Mouse (Mus musculus) forebrain, embryonic 16.5 days (tissue): ENCODE data around the gene Tmcc2. TPM values are rescaled to one million over a fixed set of nuclear protein-coding genes. Genes with fewer than 3 reads are reported as not detected.
A peak's percentile ranks its signal among the peaks of the same experiment; 100 is the strongest.

Source experiments
- ATAC-seq: fragments of 200-750 bp; cut with Nextera tagmentation; 2 replicates; pipeline ENCODE4 v1.8.0; 2017; ENCODE audit warnings: mild to moderate bottlenecking, moderate library complexity
- H3K27ac ChIP-seq: fragments of 300-500 bp; sonication (generic); 2 replicates; pipeline ENCODE4 v1.5.1; 2014; ENCODE audit warnings: low read length, control low read depth
- H3K27me3 ChIP-seq: fragments of 300-500 bp; sonication (generic); replicated peaks from 2 replicates; pipeline ENCODE4 v1.6.1; 2014; ENCODE audit warnings: low read length; ENCODE audit not compliant: control insufficient read depth, insufficient read depth
- H3K36me3 ChIP-seq: fragments of 300-500 bp; sonication (generic); 2 replicates; pipeline ENCODE4 v1.6.1; 2014; ENCODE audit not compliant: control insufficient read depth, insufficient read depth
- H3K4me1 ChIP-seq: fragments of 300-500 bp; sonication (generic); replicated peaks from 2 replicates; pipeline ENCODE4 v1.6.1; 2014; ENCODE audit warnings: low read length; ENCODE audit not compliant: control insufficient read depth, insufficient read depth
- H3K4me2 ChIP-seq: fragments of 300-500 bp; sonication (generic); 2 replicates; pipeline ENCODE4 v1.6.1; 2014; ENCODE audit warnings: mild to moderate bottlenecking, low read length, control low read depth
- H3K4me3 ChIP-seq: fragments of 300-500 bp; sonication (generic); replicated peaks from 2 replicates; pipeline ENCODE4 v1.5.1; 2014; ENCODE audit warnings: mild to moderate bottlenecking, low read length, control low read depth
- H3K9ac ChIP-seq: fragments of 300-500 bp; sonication (generic); replicated peaks from 2 replicates; pipeline ENCODE4 v1.6.1; 2014; ENCODE audit warnings: low read depth, low read length, control low read depth
- H3K9me3 ChIP-seq: fragments of 300-500 bp; sonication (generic); 2 replicates; pipeline ENCODE4 v1.6.1; 2016; ENCODE audit warnings: low read length; ENCODE audit not compliant: control insufficient read depth
- WGBS: fragments of 180-500 bp; shearing (Covaris S2); extraction: QIAGEN DNeasy Blood & Tissue Kit; methylation state at CpG from one replicate; pipeline ENCODE4 v1.1.7; 2014; 5-methylcytosine and 5-hydroxymethylcytosine counted together
- polyA plus RNA-seq: library from polyadenylated mRNA; unstranded; fragments of >200 nt; fragmentation: Nextera tagmentation; extraction: Ambion mirVana; gene quantifications from 2 replicates; pipeline ENCODE4 v1.2.1, GENCODE M21; 2015

Tmcc2 gene
- polyA plus RNA-seq, 1 experiment from 2014 or later, result 34.9 TPM

DNA sequence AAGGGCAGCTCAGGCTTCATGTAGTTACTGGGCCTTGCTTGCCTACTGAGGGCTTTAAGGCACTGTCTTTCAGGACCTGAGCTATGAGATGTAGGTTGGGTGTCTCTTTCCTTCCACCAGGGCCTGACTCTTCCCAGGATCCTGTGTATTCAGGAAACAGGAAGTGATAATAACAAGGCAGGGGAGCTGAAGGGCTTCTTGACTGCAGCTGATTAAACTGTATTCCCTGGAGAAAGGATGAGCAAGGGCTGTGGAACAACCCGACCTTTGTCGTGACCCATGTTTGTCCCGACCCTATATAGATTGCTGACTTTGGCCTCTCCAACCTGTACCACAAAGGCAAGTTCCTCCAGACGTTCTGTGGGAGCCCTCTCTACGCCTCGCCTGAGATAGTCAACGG lies 61.4 kb downstream of the Tmcc2 start:
- Histone ChIP-seq H3K4me3 (no peak overlapping the region), H3K27ac (no peak overlapping the region), H3K27me3 (no peaks in the 10 kb centered on the region), H3K4me1 (peaks cover 38% of the 10 kb centered on the region), H3K9me3 (no peaks in the 10 kb centered on the region), H3K9ac (no peak overlapping the region), H3K36me3 (peaks cover 6% of the 10 kb centered on the region; the same call in 1 of the 2 replicates), H3K4me2 (no peak overlapping the region)
- 88% methylated on average over 7 of the region's 7 CpGs for WGBS
- no peak for ATAC-seq

- Histone ChIP-seq H3K27me3 (no peaks in the 10 kb centered on the region), H3K27ac (no peak overlapping the region), H3K9me3 (no peaks in the 10 kb centered on the region), H3K4me3 (no peak overlapping the region), H3K4me2 (no peak overlapping the region), H3K36me3 (peaks cover 6% of the 10 kb centered on the region; the same call in 1 of the 2 replicates), H3K4me1 (peaks cover 32% of the 10 kb centered on the region), H3K9ac (no peak overlapping the region)
- no peak for ATAC-seq
- WGBS, result 90% methylated on average over 3 of the region's 3 CpGs
Measured at GRCm38 (mm10) chr1:132328565-132328964, 62.5 kb downstream of the Tmcc2 start.

- ATAC-seq, result no peak
- Histone ChIP-seq H3K4me1 (peaks cover 31% of the 10 kb centered on the region), H3K27ac (no peak overlapping the region), H3K4me2 (no peak overlapping the region), H3K4me3 (no peak overlapping the region), H3K9ac (no peak overlapping the region), H3K27me3 (no peaks in the 10 kb centered on the region), H3K9me3 (no peaks in the 10 kb centered on the region), H3K36me3 (peaks cover 6% of the 10 kb centered on the region; the same call in 1 of the 2 replicates)
- 76% methylated on average over 17 of the region's 17 CpGs for WGBS
Measured at GRCm38 (mm10) chr1:132327477-132327876, 63.6 kb downstream of the Tmcc2 start.

DNA sequence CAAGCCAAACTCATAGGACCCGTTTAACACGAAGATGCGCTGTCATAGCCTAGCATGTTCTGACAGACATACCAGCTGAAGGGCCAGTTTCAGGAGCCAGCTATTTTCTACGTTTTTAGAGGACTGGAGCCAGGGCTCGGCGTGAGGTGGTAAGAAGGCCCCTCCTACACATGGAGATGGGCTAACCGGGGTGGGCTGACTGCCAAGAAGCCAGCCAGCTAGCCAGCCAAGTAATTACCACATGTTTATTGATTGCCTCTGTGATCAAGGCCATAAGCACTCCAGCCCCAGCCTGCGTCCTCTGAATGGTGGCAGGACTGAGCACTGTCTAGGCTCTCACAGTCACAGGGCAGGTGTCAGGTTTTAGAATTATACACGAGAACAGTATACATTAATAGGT lies 64.3 kb downstream of the Tmcc2 start:
- H3K27ac ChIP-seq, result 0 out of 2 replicates have a peak overlapping the region, but pooled peaks have one; percentile 24
- no peak overlapping the region for H3K4me3 ChIP-seq
- WGBS, result 14% methylated on average over 9 of the region's 9 CpGs
- H3K4me1 ChIP-seq, result peaks cover 36% of the 10 kb centered on the region
- peaks cover 5% of the 10 kb centered on the region; the same call in 1 of the 2 replicates for H3K36me3 ChIP-seq
- no peaks in the 10 kb centered on the region for H3K9me3 ChIP-seq
- H3K27me3 ChIP-seq, result no peaks in the 10 kb centered on the region
- peak; percentile 42 for ATAC-seq
- no peak overlapping the region for H3K9ac ChIP-seq
- H3K4me2 ChIP-seq, result no peak overlapping the region

GRCm38 (mm10) chr1:132322711-132323542 lies 68.2 kb downstream of the Tmcc2 start:
- Histone ChIP-seq H3K36me3 (0 out of 2 replicates have a peak, but pooled peaks cover 2% of the 10 kb centered on the region), H3K9me3 (no peaks in the 10 kb centered on the region), H3K4me2 (peak overlapping the region; percentile 6; the same call in 1 of the 2 replicates), H3K4me3 (no peak overlapping the region), H3K9ac (peak overlapping the region; percentile 43), H3K27ac (peak overlapping the region; percentile 91), H3K27me3 (no peaks in the 10 kb centered on the region), H3K4me1 (peaks cover 53% of the 10 kb centered on the region)
- 4% methylated on average over 13 of the region's 13 CpGs for WGBS
- peak; percentile 81 for ATAC-seq

- peak overlapping the region; percentile 43 for H3K9ac ChIP-seq
- H3K4me2 ChIP-seq, result no peak overlapping the region
- H3K36me3 ChIP-seq, result no peaks in the 10 kb centered on the region
- H3K9me3 ChIP-seq, result no peaks in the 10 kb centered on the region
- no peaks in the 10 kb centered on the region for H3K27me3 ChIP-seq
- H3K27ac ChIP-seq, result peak overlapping the region; percentile 91
- WGBS, result 26% methylated on average over 7 of the region's 7 CpGs
- H3K4me1 ChIP-seq, result peaks cover 56% of the 10 kb centered on the region
- ATAC-seq, result no peak
- H3K4me3 ChIP-seq, result no peak overlapping the region
Measured at GRCm38 (mm10) chr1:132321821-132322580, 69.1 kb downstream of the Tmcc2 start.

- 12% methylated on average over 5 of the region's 5 CpGs for WGBS
- no peak for ATAC-seq
- Histone ChIP-seq H3K4me3 (no peak overlapping the region), H3K36me3 (no peaks in the 10 kb centered on the region), H3K9ac (peak overlapping the region; percentile 10; the same call in 1 of the 2 replicates), H3K27me3 (no peaks in the 10 kb centered on the region), H3K27ac (peak overlapping the region; percentile 60), H3K4me2 (peak overlapping the region; percentile 88), H3K4me1 (peaks cover 52% of the 10 kb centered on the region), H3K9me3 (no peaks in the 10 kb centered on the region)
Measured at GRCm38 (mm10) chr1:132319242-132319641, 71.8 kb downstream of the Tmcc2 start.

DNA sequence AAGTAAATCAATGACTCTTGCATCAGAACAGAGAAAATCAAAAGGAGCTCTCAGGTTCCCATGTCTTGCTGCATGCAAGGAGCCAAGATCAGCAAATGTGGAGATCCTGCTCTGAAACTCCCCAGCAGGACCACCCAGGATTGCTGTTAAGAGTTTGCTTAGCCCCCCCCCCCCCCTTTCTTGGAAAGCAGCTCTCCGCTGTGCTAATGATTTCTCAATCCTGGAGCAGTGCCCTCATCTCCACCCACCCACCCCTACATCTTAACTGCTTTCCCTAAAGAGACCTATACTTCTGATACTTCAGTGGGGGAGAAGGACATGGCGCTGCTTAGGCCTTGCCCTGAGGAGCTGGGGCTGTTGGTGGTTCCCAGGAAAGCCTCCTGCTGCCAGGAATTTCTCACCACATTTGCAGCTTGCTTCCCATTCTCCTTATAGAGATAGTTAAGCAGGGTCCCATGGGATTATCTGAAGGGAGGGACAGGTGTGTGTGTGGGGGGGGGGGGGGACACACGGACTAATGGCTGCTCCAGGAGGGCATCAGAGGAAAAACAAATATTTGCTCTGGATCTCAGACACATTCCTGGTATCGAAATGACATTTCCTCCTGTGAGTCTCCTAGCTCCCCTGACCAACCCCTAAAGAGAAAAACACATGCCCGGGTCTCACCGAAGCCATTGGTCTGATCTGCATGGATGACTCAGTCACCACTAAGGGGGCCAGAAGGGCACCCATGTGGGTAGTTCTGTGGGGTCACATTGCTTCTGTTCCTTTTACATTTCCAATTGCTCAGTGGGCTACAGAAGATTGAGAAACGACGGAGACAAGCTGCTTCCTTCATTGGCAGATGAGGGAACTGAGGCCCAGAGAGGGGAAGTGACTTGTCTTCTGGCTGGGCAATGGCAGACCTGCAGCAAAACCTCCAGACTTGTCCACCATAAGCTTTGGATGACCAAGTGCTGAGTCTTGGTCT lies 72.9 kb downstream of the Tmcc2 start:
- Histone ChIP-seq H3K9ac (peak overlapping the region; percentile 30; the same call in 1 of the 2 replicates), H3K9me3 (no peaks in the 10 kb centered on the region), H3K4me3 (peak overlapping the region; percentile 73), H3K27me3 (no peaks in the 10 kb centered on the region), H3K27ac (peak overlapping the region; percentile 60), H3K4me2 (peak overlapping the region; percentile 88), H3K4me1 (peaks cover 50% of the 10 kb centered on the region), H3K36me3 (no peaks in the 10 kb centered on the region)
- no peak for ATAC-seq
- WGBS, result 24% methylated on average over 8 of the region's 8 CpGs
